ENCODE assay signal across 31 mouse cellular contexts in the genomic region with DNA sequence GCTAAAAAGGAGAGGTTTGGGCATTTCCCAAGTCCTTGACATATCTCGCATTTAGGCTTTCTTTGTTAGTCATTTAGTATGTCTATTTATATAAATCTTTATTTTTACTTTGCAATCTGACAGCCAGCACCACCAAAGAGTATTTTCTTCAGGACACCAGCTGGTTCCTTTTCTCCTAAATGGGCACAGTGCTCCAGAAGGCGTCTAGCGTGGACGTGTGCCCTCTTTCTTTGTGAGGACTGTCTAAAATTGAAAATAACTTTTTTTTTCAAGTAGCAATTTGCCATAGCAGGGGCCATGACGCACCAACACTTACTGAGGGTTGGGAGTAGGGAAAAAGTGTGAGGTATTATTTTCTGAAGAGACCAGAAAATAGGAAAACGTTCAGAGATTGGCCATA.
DNase-seq lines count a peak whose midpoint lies in the region; ATAC-seq and TF ChIP-seq lines count a peak whose summit lies in the region.
"Had no signal": no experiment of that assay in that cellular context is flagged by ENCODE, and none has a peak within 500 bp of the region (broad histone marks: within the 10 kb centered on the region; RNA-seq: fewer than 3 reads in every experiment).

No protein-coding gene starts in this region.

- peak; percentile 50; the same call in 1 of the 2 replicates for ATAC-seq in forebrain, postnatal 0 days
- ATAC-seq in forebrain, embryonic 12.5 days (ENCODE audit: low FRiP score): no peak
- ATAC-seq: activated CD4-positive, CD25-positive, alpha-beta regulatory T cell, adult 4 months; forebrain, embryonic 14.5 days; hindbrain, postnatal 0 days; inflammation-experienced regulatory T-cells, adult 6 months; intestine, embryonic 16.5 days had no signal

- H3K27me3 ChIP-seq in forebrain, postnatal 0 days (ENCODE audit: insufficient read depth, low read length): no peaks in the 10 kb centered on the region
- H3K27me3 ChIP-seq in forebrain, embryonic 12.5 days: no peaks in the 10 kb centered on the region
- H3K27me3 ChIP-seq: embryonic facial prominence, embryonic 13.5 days; heart, embryonic 13.5 days had no signal

- H3K4me2 ChIP-seq in forebrain, postnatal 0 days (ENCODE audit: low read depth): no peak overlapping the region
- no peak overlapping the region for H3K4me2 ChIP-seq in forebrain, embryonic 12.5 days
- H3K4me2 ChIP-seq: embryonic facial prominence, embryonic 13.5 days; heart, embryonic 13.5 days; hindbrain, embryonic 14.5 days had no signal

- H3K4me1 ChIP-seq in forebrain, postnatal 0 days (ENCODE audit: insufficient read depth): no peaks in the 10 kb centered on the region
- H3K4me1 ChIP-seq in forebrain, embryonic 12.5 days: no peaks in the 10 kb centered on the region
- H3K4me1 ChIP-seq: embryonic facial prominence, embryonic 13.5 days; forebrain, embryonic 10.5 days; heart, embryonic 10.5 days; heart, embryonic 13.5 days had no signal

- H3K9me3 ChIP-seq in forebrain, postnatal 0 days (ENCODE audit: low read length): no peaks in the 10 kb centered on the region
- no peaks in the 10 kb centered on the region for H3K9me3 ChIP-seq in forebrain, embryonic 12.5 days
- H3K9me3 ChIP-seq: embryonic facial prominence, embryonic 10.5 days; embryonic facial prominence, embryonic 13.5 days; forebrain, embryonic 10.5 days; heart, embryonic 10.5 days; heart, embryonic 13.5 days had no signal

- H3K4me3 ChIP-seq in forebrain, postnatal 0 days (ENCODE audit: low read depth, low read length): no peak overlapping the region
- H3K4me3 ChIP-seq in forebrain, embryonic 12.5 days (replicated peaks): no peak overlapping the region
- H3K4me3 ChIP-seq: embryonic facial prominence, embryonic 10.5 days; embryonic facial prominence, embryonic 13.5 days; erythroblast, embryonic 14.5 days; forebrain, embryonic 10.5 days; heart, adult 2 months; heart, embryonic 10.5 days; heart, embryonic 13.5 days had no signal

- DNase-seq in forebrain, postnatal 0 days: no peak
- DNase-seq in frontal cortex, postnatal 36 days (ENCODE audit: low spot score in 2 of 2): peak; percentile 4 to 45
- no peak for DNase-seq in frontal cortex, postnatal 25 days (ENCODE audit: low spot score in 2 of 2)
- peak; percentile 21 for DNase-seq in right cerebral cortex, adult 18-20 months
- no peak for DNase-seq in right cerebral cortex, adult 2 months (ENCODE audit: low spot score in 2 of 2)
- DNase-seq in telencephalon, adult 2 months (ENCODE audit: low read depth, low spot score): peak; percentile 56
- DNase-seq in gastrocnemius, postnatal 10 days: no peak
- DNase-seq: adrenal gland, adult 8-10 months; adrenal gland, postnatal 25 days; cerebellum, adult 11 months; cerebellum, adult 2 months; cerebellum, postnatal 10 days; cerebellum, postnatal 36 days; embryo, embryonic 11 days; gastrocnemius, postnatal 36 days; heart, adult 2 months; heart, postnatal 14 days; heart, postnatal 4 days had no signal

- H3K27ac ChIP-seq in forebrain, postnatal 0 days (ENCODE audit: low read depth, low read length): no peak overlapping the region
- no peak overlapping the region for H3K27ac ChIP-seq in forebrain, embryonic 12.5 days
- H3K27ac ChIP-seq: embryonic facial prominence, embryonic 10.5 days; embryonic facial prominence, embryonic 13.5 days; forebrain, embryonic 10.5 days; heart, adult 2 months; heart, embryonic 10.5 days; heart, embryonic 13.5 days; hindbrain, embryonic 14.5 days; hindbrain, postnatal 0 days had no signal

- 47% methylated on average over 6 of the region's 6 CpGs for WGBS in forebrain, postnatal 0 days
- 83% methylated on average over 6 of the region's 6 CpGs for WGBS in forebrain, embryonic 12.5 days

- H3K36me3 ChIP-seq in forebrain, postnatal 0 days (ENCODE audit: insufficient read depth): no peaks in the 10 kb centered on the region
- no peaks in the 10 kb centered on the region for H3K36me3 ChIP-seq in forebrain, embryonic 12.5 days (replicated peaks)
- H3K36me3 ChIP-seq: embryonic facial prominence, embryonic 10.5 days; embryonic facial prominence, embryonic 13.5 days; forebrain, embryonic 10.5 days; heart, embryonic 10.5 days; heart, embryonic 13.5 days had no signal

- TF ChIP-seq CTCF in forebrain, postnatal 0 days (IDR thresholded peaks at IDR 0.05; ENCODE audit: low read depth): no peak

- H3K9ac ChIP-seq in forebrain, postnatal 0 days: no peak overlapping the region
- H3K9ac ChIP-seq in forebrain, embryonic 12.5 days: no peak overlapping the region
- H3K9ac ChIP-seq: embryonic facial prominence, embryonic 13.5 days; heart, embryonic 13.5 days; hindbrain, embryonic 14.5 days had no signal

Comparison
In these comparisons a context has a peak if more than half of its experiments do, and no peak if none do; other contexts are left out.
1. DNase-seq: peak in frontal cortex, postnatal 36 days (2 of 2), right cerebral cortex, adult 18-20 months (single experiment) and telencephalon, adult 2 months (single experiment); none in forebrain, postnatal 0 days (single experiment), frontal cortex, postnatal 25 days (0 of 2), right cerebral cortex, adult 2 months (0 of 2) and gastrocnemius, postnatal 10 days (single experiment).